Mouse (Mus musculus) intestine, postnatal 0 days (tissue): ENCODE measurements at regions not wholly inside any gene's neighbourhood (a gene's known extent, or its start where the extent isn't known, plus 50 kb on each side); places are given as distances from the start of the nearest gene placed in this dataset.

Experiments
- ATAC-seq: fragments of 200-750 bp; cut with Nextera tagmentation; 2 replicates; pipeline ENCODE4 v1.8.0; 2017; ENCODE audit warnings: mild to moderate bottlenecking, moderate TSS enrichment, moderate library complexity
- H3K27ac ChIP-seq: fragments of 300-500 bp; sonication (generic); 2 replicates; pipeline ENCODE4 v1.5.1; 2014; ENCODE audit warnings: mild to moderate bottlenecking, low read depth, low read length, moderate library complexity
- H3K27me3 ChIP-seq: fragments of 300-500 bp; sonication (generic); replicated peaks from 2 replicates; pipeline ENCODE4 v1.6.1; 2014; ENCODE audit warnings: low read length, mixed read lengths; ENCODE audit not compliant: control insufficient read depth, insufficient read depth
- H3K36me3 ChIP-seq: fragments of 300-500 bp; sonication (generic); 2 replicates; pipeline ENCODE4 v1.6.1; 2014; ENCODE audit warnings: mild to moderate bottlenecking, moderate library complexity; ENCODE audit not compliant: control insufficient read depth, insufficient read depth
- H3K4me1 ChIP-seq: fragments of 300-500 bp; sonication (generic); replicated peaks from 2 replicates; pipeline ENCODE4 v1.6.1; 2014; ENCODE audit warnings: antibody characterized with exemption, low read length, mixed read lengths; ENCODE audit not compliant: control insufficient read depth, insufficient read depth
- H3K4me2 ChIP-seq: fragments of 300-500 bp; sonication (generic); replicated peaks from 2 replicates; pipeline ENCODE4 v1.6.1; 2014; ENCODE audit warnings: low read depth, mild to moderate bottlenecking, moderate library complexity
- H3K4me3 ChIP-seq: fragments of 300-500 bp; sonication (generic); 2 replicates; pipeline ENCODE4 v1.5.1; 2014; ENCODE audit warnings: low read depth, low read length
- H3K9ac ChIP-seq: fragments of 300-500 bp; sonication (generic); 2 replicates; pipeline ENCODE4 v1.6.1; 2014; ENCODE audit warnings: mild to moderate bottlenecking, low read depth, low read length
- H3K9me3 ChIP-seq: fragments of 300-500 bp; sonication (generic); 2 replicates; pipeline ENCODE4 v1.6.1; 2016; ENCODE audit warnings: mixed run types; ENCODE audit not compliant: control insufficient read depth
- CTCF ChIP-seq: sonication (generic); IDR thresholded peaks from 2 replicates; pipeline ENCODE4 v1.5.1; 2016; ENCODE audit warnings: low read depth, mild to moderate bottlenecking, control low read depth, antibody characterized with exemption, moderate library complexity
- WGBS: fragments of 180-500 bp; shearing (Covaris S2); extraction: QIAGEN DNeasy Blood & Tissue Kit; methylation state at CpG from one replicate; pipeline ENCODE4 v1.1.7; 2014; 5-methylcytosine and 5-hydroxymethylcytosine counted together

DNA sequence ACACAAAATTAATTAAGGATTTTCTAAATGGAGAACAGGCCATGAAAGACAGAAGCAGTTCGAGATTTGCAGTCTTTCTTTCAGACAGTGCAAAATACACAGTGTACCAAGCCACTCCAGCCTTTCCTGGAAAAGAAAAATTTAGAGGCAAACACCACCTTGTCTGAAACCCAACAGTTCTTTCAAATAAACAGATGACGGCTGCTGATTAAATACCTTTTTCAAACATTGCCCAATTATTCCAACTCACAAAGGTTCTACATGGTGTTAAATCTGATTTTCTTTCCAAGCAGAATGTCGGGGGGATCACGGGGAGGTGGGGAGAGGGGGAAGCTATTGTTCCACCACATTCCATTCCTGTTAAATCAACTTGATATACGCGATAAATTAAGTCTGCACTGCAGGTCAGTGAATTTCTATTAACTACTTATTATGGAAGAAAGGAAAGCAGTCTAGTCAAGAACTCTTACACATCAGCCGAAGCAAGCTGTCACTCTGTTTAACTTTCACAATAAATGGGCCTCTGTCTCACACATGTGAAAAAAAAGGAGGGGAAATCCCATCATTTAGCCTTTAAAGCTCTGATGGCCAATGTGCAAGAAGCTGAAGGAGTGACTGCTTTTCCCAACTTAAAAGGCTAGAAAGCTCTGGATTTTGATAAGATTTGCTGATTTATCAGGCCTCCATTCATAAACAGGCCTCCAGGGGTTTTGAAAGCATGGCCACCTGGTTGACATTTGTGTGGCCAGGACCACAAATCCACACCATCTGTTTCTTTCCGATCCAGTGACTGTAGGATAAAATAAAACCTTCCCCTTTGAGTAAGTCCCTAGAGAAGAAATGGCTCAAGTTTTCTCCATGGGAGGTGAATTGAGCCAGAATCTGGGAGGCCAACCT lies 165.4 kb downstream of the Nedd1 start:
- Histone ChIP-seq H3K4me1 (no peaks in the 10 kb centered on the region), H3K27ac (no peak overlapping the region), H3K9ac (no peak overlapping the region), H3K4me3 (no peak overlapping the region), H3K27me3 (no peaks in the 10 kb centered on the region), H3K9me3 (no peaks in the 10 kb centered on the region), H3K36me3 (no peaks in the 10 kb centered on the region), H3K4me2 (no peak overlapping the region)
- no peak for TF ChIP-seq CTCF
- WGBS: 27% methylated on average over 8 of the region's 8 CpGs
- ATAC-seq: no peak

- Histone ChIP-seq H3K4me3 (no peak overlapping the region), H3K27ac (no peak overlapping the region), H3K4me1 (no peaks in the 10 kb centered on the region), H3K36me3 (no peaks in the 10 kb centered on the region), H3K9ac (no peak overlapping the region), H3K4me2 (no peak overlapping the region), H3K27me3 (no peaks in the 10 kb centered on the region), H3K9me3 (no peaks in the 10 kb centered on the region)
- no peak for ATAC-seq
- 56% methylated on average over 13 of the region's 13 CpGs for WGBS
- TF ChIP-seq CTCF: no peak
Observed at GRCm38 (mm10) chr10:92555727-92556525, 166.3 kb downstream of the Nedd1 start.

GRCm38 (mm10) chr10:92553966-92554365 lies 168.3 kb downstream of the Nedd1 start:
- TF ChIP-seq CTCF: no peak
- WGBS: 81% methylated on average over 3 of the region's 3 CpGs
- no peaks in the 10 kb centered on the region for H3K36me3 ChIP-seq
- H3K9me3 ChIP-seq: no peaks in the 10 kb centered on the region
- H3K4me1 ChIP-seq: no peaks in the 10 kb centered on the region
- H3K4me2 ChIP-seq: no peak overlapping the region
- ATAC-seq: no peak
- no peak overlapping the region for H3K27ac ChIP-seq
- no peak overlapping the region for H3K9ac ChIP-seq
- no peak overlapping the region for H3K4me3 ChIP-seq
- no peaks in the 10 kb centered on the region for H3K27me3 ChIP-seq

DNA sequence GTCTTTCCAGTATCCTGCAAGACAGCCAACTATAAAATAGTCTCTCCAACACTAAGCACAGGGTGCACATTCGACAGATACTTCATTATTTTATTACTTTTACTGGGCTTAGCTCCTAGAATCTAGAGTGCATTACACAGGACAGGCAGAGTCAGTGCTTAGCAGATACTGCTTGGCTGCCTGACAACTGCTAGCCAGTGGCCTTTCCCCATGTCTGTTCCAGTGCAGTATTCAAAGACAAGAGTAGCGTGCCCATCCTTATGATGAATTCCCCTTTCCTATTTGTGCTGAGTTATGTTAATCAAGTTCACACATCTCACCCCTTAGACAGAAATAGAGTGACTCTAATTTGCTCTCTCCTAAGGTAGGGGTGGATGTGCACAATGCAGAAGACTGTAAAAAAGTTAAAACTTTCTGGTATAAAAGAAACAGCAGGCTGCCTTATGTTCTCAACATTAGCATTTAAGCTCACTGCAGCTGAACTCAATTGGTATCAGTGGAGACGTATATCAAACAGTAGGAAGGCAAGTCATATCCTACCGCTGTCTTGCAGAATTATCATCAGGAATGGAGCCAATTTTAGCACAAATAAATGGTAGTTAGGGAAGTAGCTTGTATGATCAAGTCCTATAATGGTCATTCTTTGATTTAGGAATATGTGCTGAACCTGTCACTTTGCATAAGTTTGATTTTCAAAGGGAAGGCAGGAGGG lies 173.2 kb downstream of the Nedd1 start:
- no peaks in the 10 kb centered on the region for H3K36me3 ChIP-seq
- no peak for TF ChIP-seq CTCF
- no peaks in the 10 kb centered on the region for H3K27me3 ChIP-seq
- H3K27ac ChIP-seq: no peak overlapping the region
- H3K4me2 ChIP-seq: no peak overlapping the region
- no peak overlapping the region for H3K4me3 ChIP-seq
- no peak overlapping the region for H3K9ac ChIP-seq
- H3K9me3 ChIP-seq: no peaks in the 10 kb centered on the region
- 68% methylated on average over 4 of the region's 4 CpGs for WGBS
- no peak for ATAC-seq
- no peaks in the 10 kb centered on the region for H3K4me1 ChIP-seq

DNA sequence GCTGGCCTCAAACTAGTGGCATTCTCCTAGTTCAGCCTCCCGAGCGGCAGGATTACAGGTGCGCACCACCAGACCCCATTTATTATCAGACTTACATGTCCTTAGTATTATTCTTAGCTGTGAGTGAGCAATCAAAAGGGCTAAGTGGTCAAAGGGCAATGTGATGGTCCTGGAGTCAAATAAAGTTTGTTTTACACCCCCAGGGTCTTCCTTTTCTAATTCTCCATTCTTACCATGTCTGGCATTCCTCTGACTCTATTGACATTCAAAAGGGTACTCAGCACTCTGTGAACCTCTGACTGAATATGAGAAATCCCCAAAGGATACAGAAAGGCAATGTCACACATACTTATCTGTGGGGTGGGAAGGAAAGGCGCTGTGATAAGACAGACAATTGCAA lies 183.8 kb downstream of the Nedd1 start:
- Histone ChIP-seq H3K9ac (no peak overlapping the region), H3K27me3 (no peaks in the 10 kb centered on the region), H3K27ac (no peak overlapping the region), H3K9me3 (no peaks in the 10 kb centered on the region), H3K4me1 (no peaks in the 10 kb centered on the region), H3K4me3 (no peak overlapping the region), H3K36me3 (no peaks in the 10 kb centered on the region), H3K4me2 (no peak overlapping the region)
- TF ChIP-seq CTCF: no peak
- ATAC-seq: no peak
- 70% methylated on average over 4 of the region's 4 CpGs for WGBS

- no peaks in the 10 kb centered on the region for H3K36me3 ChIP-seq
- no peak overlapping the region for H3K4me2 ChIP-seq
- H3K9ac ChIP-seq: no peak overlapping the region
- no peaks in the 10 kb centered on the region for H3K4me1 ChIP-seq
- no peak for ATAC-seq
- no peaks in the 10 kb centered on the region for H3K27me3 ChIP-seq
- TF ChIP-seq CTCF: no peak
- 78% methylated on average over 5 of the region's 5 CpGs for WGBS
- H3K27ac ChIP-seq: no peak overlapping the region
- no peaks in the 10 kb centered on the region for H3K9me3 ChIP-seq
- no peak overlapping the region for H3K4me3 ChIP-seq
Observed at GRCm38 (mm10) chr10:92516886-92517285, 205.3 kb downstream of the Nedd1 start.
